Mouse (Mus musculus): ENCODE measurements around the gene Clpb.

DNA sequence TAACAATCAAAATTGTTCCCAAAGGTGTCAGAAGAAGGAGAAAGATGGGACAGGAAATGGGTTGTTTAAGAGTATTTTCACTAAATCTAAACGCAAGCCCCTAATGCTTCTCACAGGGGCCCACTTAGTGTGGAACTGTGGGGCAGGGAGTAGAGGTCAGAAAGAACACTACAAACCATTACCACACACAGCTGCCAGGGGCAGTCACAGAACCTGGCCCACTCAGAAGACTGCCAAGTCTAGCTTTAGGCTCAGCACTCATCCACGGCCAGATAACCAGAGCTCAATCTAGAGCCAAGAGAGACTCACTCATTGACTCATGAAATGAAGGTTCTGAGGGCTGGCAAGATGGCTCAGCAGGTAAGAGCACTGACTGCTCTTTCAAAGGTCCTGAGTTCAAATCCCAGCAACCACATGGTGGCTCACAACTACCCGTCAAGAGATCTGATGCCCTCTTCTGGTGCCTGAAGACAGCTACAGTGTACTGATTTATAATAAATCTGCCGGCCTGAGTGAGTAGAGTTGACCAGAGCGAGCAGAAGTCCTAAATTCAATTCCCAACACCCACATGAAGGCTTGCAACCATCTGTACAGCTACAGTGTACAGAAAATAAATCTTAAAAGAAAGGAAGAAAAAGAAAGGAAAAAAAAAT is 172.2 kb downstream of the Clpb start:
- TF ChIP-seq CTCF (IDR thresholded peaks at IDR 0.05; ENCODE audit: borderline replicate concordance, insufficient read depth, low read length) (no peak), POLR2A (IDR thresholded peaks at IDR 0.05; ENCODE audit: low read depth, low read length) (no peak)

Measured in embryonic fibroblast, embryonic 13.5 days (primary cell).